Mouse (Mus musculus) forebrain, embryonic 14.5 days (tissue): ENCODE measurements at regions not wholly inside any gene's neighbourhood (a gene's known extent, or its start where the extent isn't known, plus 50 kb on each side); places are given as distances from the start of the nearest gene placed in this dataset.

Source experiments
- ATAC-seq: fragments of 200-750 bp; cut with Nextera tagmentation; 2 replicates; pipeline ENCODE4 v1.8.0; 2017; ENCODE audit warnings: mild to moderate bottlenecking, moderate library complexity
- DNase-seq: peaks from one replicate; pipeline ENCODE4 v3.0.0-alpha.2; 2015; ENCODE audit warnings: low spot score
- H3K27ac ChIP-seq: fragments of 300-500 bp; sonication (generic); 2 replicates; pipeline ENCODE4 v1.5.1; 2014; ENCODE audit warnings: low read depth, mild to moderate bottlenecking, control low read depth, low read length, moderate library complexity
- H3K27me3 ChIP-seq: fragments of 300-500 bp; sonication (generic); replicated peaks from 2 replicates; pipeline ENCODE4 v1.6.1; 2014; ENCODE audit warnings: low read length, control low read depth, mixed read lengths; ENCODE audit not compliant: control insufficient read depth, insufficient read depth
- H3K36me3 ChIP-seq: fragments of 300-500 bp; sonication (generic); 2 replicates; pipeline ENCODE4 v1.6.1; 2014; ENCODE audit warnings: low read length, control low read depth; ENCODE audit not compliant: control insufficient read depth, insufficient read depth
- H3K4me1 ChIP-seq: fragments of 300-500 bp; sonication (generic); 2 replicates; pipeline ENCODE4 v1.6.1; 2014; ENCODE audit warnings: antibody characterized with exemption, low read length, control low read depth; ENCODE audit not compliant: control insufficient read depth, insufficient read depth
- H3K4me2 ChIP-seq: fragments of 300-500 bp; sonication (generic); 2 replicates; pipeline ENCODE4 v1.6.1; 2014; ENCODE audit warnings: mild to moderate bottlenecking, control low read depth, low read length
- H3K4me3 ChIP-seq: fragments of 300-500 bp; sonication (generic); 2 replicates; pipeline ENCODE4 v1.5.1; 2014; ENCODE audit warnings: low read depth, low read length, control low read depth
- H3K9ac ChIP-seq: fragments of 300-500 bp; sonication (generic); 2 replicates; pipeline ENCODE4 v1.6.1; 2014; ENCODE audit warnings: mild to moderate bottlenecking, low read length, control low read depth, moderate library complexity
- H3K9me3 ChIP-seq: fragments of 300-500 bp; sonication (generic); replicated peaks from 2 replicates; pipeline ENCODE4 v1.6.1; 2016; ENCODE audit warnings: low read length, control low read depth, mixed read lengths; ENCODE audit not compliant: control insufficient read depth
- WGBS: fragments of 180-500 bp; shearing (Covaris S2); extraction: QIAGEN DNeasy Blood & Tissue Kit; methylation state at CpG from one replicate; pipeline ENCODE4 v1.1.7; 2014; 5-methylcytosine and 5-hydroxymethylcytosine counted together

DNA sequence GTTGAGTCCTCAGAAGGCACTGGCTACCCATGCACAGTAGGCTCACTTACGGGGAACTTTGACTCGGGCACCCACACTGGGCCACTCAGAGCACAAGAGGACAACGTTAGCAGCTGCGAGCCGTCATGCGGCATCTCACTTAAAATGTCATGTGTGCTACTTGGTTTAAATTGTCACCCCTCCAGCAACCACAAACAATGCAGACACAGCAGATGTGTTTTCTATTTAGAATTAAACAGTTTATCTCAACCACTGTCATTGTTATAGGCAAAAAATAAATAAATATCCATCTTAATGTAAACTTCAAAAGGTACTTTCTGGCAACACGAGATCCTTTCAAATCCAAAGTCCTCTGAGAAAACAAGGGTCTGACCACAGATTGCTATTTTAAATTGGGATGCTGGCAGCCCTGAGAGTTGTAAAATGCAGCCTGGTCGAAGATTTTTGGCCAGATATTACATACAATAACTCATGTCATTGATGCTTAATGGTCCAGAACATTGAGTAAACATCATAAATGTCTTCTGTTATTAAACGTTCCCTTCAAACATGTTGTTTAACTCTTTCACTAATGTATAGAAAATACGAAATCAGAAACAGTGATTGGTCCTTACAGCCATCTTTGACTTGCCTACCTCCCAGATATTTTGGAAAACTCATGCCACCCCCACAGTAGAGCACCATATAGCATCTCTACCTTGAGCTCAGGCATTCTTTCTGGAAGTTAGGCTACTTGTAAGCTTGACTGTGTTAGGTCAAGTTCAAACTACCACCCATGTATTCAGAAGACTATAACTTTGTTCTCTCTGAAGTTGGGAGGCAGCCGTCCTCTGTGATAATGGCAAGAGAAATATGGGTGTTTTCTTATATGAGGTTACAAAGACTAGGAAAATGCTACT, 232.8 kb upstream of the Tcf21 start:
- no peak overlapping the region for H3K4me2 ChIP-seq
- ATAC-seq (no peak), DNase-seq (no peak)
- WGBS = 87% methylated on average over 11 of the region's 11 CpGs
- no peaks in the 10 kb centered on the region for H3K27me3 ChIP-seq
- no peak overlapping the region for H3K4me3 ChIP-seq
- no peaks in the 10 kb centered on the region for H3K36me3 ChIP-seq
- no peaks in the 10 kb centered on the region for H3K9me3 ChIP-seq
- H3K27ac ChIP-seq = no peak overlapping the region
- H3K4me1 ChIP-seq = no peaks in the 10 kb centered on the region
- no peak overlapping the region for H3K9ac ChIP-seq

DNA sequence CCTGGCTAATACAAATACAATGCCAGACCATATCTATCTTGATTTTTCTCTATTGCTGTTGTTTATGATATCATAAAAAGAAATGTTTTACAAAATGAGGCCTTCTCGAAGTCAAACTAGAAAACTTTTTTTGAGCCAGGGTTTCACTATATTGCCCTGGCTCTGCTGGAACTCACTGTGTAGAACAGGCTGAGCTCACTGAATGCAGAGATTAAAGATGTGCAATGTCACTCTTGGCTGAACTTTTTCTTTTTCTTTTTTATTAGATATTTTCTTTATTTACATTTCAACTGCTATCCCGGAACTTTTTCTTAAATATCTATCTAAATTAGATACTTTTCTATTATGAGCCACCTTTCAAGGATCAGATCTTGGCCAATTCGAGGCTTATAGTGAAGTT, 224.5 kb upstream of the Tcf21 start:
- H3K36me3 ChIP-seq = no peaks in the 10 kb centered on the region
- H3K27me3 ChIP-seq = no peaks in the 10 kb centered on the region
- DNase-seq (no peak), ATAC-seq (no peak)
- H3K9me3 ChIP-seq = no peaks in the 10 kb centered on the region
- WGBS = 82% methylated on average over 3 of the region's 3 CpGs
- no peak overlapping the region for H3K4me2 ChIP-seq
- H3K4me1 ChIP-seq = no peaks in the 10 kb centered on the region
- no peak overlapping the region for H3K27ac ChIP-seq
- no peak overlapping the region for H3K4me3 ChIP-seq
- no peak overlapping the region for H3K9ac ChIP-seq

DNA sequence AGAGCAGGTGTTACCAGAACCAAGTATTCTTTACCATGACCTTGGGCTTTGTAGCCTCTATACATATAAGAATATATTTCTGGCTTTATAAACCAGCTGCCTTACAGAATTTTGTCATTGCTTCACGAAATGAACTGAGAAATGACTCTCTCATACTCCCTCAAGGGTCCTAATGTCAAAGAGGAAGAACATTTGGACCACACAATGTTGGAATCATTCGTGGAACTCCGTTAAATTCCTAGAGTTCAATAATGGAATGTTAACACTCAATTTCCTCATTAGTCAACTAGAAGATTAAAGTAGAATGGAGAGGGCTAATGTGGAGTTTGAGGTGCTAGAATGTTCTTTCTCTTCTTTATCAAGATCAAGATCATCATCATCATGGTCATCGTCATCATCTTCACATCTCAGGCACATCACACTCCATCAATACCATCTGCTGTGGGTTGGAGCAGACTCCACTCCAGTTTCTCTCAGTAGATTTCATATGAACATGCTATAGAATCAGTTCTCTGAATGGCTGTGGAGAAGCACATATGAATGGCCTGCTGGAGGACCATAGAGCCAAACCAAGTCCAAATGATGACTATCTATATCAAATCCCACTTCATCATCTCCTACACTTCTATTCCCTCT, 211.6 kb upstream of the Tcf21 start:
- WGBS = 80% methylated on average over 4 of the region's 4 CpGs
- Histone ChIP-seq H3K9me3 (no peaks in the 10 kb centered on the region), H3K4me2 (no peak overlapping the region), H3K36me3 (no peaks in the 10 kb centered on the region), H3K9ac (no peak overlapping the region), H3K27ac (no peak overlapping the region), H3K27me3 (no peaks in the 10 kb centered on the region), H3K4me3 (no peak overlapping the region), H3K4me1 (no peaks in the 10 kb centered on the region)
- DNase-seq (no peak), ATAC-seq (no peak)

DNA sequence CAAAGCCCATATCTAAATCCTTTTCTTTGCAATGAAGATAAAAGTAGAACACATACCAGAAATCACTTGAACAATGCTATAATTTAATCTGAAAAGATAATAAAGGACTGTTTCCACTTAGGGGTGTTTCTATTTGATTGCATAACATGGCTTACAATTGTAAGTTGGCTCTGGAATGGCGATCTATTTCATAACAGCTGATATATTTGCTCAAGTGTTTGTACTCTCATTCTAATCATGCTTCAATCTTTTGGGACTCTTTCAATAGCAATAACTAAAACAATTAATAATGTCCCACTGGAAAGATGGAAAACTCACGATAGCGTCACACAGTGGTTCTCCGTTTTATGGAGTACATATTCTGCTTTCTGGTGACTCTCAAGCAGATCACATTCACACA, 208.0 kb upstream of the Tcf21 start:
- Histone ChIP-seq H3K36me3 (no peaks in the 10 kb centered on the region), H3K4me2 (no peak overlapping the region), H3K4me1 (no peaks in the 10 kb centered on the region), H3K9me3 (no peaks in the 10 kb centered on the region), H3K4me3 (no peak overlapping the region), H3K27me3 (no peaks in the 10 kb centered on the region), H3K27ac (no peak overlapping the region), H3K9ac (no peak overlapping the region)
- no peak for DNase-seq
- ATAC-seq = no peak
- 89% methylated on average over 4 of the region's 4 CpGs for WGBS

DNA sequence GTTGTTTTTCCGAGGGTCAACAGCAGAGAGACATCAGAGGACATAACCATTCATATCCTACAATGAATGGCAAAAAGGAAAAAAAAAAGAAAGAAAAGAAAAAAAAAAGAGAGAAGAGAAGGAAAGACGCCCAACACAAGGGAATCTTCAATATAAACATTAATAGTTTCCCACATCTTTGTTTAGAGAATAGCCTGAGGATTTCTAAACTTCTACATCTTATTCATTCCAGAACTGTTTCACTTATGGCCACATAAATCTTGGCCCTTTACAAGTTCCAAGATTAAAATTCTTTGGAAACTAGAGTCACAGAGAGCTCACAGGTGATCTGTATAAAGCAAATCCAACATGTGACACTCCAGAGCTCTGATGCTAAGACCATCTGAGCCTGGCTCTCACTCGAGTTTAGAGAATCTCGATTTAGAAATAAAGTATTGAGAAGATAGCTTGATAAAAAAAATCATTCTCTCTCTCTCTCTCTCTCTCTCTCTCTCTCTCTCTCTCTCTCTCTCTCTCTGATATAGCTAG, 197.2 kb upstream of the Tcf21 start:
- ATAC-seq = no peak
- no peak overlapping the region for H3K9ac ChIP-seq
- H3K27ac ChIP-seq = no peak overlapping the region
- no peak overlapping the region for H3K4me2 ChIP-seq
- no peak for DNase-seq
- 70% methylated on average over 4 of the region's 4 CpGs for WGBS
- no peaks in the 10 kb centered on the region for H3K36me3 ChIP-seq
- no peaks in the 10 kb centered on the region for H3K27me3 ChIP-seq
- no peak overlapping the region for H3K4me3 ChIP-seq
- H3K4me1 ChIP-seq = no peaks in the 10 kb centered on the region
- H3K9me3 ChIP-seq = no peaks in the 10 kb centered on the region

DNA sequence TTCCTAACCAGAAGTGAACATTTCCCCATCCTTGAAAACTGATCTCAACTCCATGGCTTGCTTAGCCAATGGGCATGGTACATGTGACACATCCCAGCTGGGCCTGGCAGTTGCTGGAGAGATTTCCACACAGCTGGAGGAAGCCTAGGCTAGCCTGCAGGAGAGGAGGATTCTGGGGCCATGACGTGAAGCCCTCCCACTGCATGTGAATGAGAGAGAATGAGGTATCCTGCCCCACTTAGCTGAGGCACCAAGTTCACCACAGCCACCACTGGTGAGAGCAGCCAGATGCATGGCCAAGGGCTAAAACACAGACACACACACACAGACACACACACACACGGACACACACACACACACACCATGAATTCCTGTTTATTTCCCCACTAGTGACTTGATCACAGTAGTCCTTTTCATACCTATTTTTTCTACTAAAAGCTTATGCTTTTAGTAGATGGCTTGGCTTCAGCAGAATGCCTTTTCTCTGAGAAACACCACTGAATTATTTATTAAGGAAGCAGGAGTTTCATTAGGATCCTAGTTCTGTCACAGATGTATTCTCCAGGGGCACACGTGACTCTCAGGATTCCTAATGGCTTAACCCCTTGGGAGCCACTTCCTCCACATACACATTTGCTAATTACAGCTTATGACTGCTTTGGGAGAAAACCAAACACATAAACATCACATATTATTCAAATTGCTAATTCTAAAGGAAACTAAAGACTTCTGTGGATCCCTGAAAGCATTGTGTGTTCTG, 196.1 kb upstream of the Tcf21 start:
- Histone ChIP-seq H3K4me1 (no peaks in the 10 kb centered on the region), H3K4me3 (no peak overlapping the region), H3K9me3 (no peaks in the 10 kb centered on the region), H3K36me3 (no peaks in the 10 kb centered on the region), H3K4me2 (no peak overlapping the region), H3K9ac (no peak overlapping the region), H3K27me3 (no peaks in the 10 kb centered on the region), H3K27ac (no peak overlapping the region; the same call in 1 of the 2 replicates)
- peak; percentile 58 for DNase-seq
- ATAC-seq = peak; percentile 61
- WGBS = 38% methylated on average over 3 of the region's 3 CpGs

DNA sequence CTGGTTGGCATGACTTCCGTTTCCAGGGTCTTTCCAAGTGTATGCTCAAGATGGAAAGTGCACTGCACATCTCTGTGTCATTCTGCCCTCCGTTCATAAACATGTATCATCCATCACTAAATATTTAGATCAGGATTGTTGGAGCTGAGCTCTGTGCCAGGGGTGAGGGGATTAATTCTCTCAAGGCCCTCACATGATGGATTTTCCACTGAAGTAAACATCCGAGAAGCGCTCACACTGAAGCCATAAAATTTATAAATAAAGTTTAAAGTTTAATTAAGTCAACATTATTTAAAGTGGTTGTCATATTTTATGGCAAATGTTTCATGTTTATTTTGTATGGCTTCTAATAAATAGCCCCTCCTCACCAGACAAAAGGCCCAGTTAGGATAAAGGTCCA, 190.7 kb upstream of the Tcf21 start:
- WGBS = 84% methylated on average over 4 of the region's 4 CpGs
- ATAC-seq = no peak
- no peak for DNase-seq

DNA sequence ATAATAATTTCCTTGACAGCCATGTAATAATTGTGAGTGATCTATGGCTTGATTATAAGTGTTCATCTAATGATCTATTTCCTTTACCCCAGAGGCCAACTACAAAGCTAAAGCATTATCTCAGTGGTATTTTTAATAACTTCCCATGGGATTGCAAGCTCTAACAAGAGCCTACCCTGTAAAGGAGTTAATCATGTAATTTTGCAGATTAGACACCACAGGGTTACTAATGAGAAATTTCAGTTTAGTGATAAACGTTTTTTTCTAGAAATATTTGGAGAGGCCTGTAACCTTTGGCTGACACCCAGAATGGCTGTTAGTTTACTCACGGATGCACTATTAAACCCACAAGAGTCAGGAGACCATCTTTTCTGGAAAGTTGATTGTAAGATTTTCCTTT, 190.2 kb upstream of the Tcf21 start:
- Histone ChIP-seq H3K36me3 (no peaks in the 10 kb centered on the region), H3K4me3 (no peak overlapping the region), H3K9me3 (no peaks in the 10 kb centered on the region), H3K27me3 (no peaks in the 10 kb centered on the region), H3K9ac (no peak overlapping the region), H3K27ac (no peak overlapping the region), H3K4me2 (no peak overlapping the region), H3K4me1 (no peaks in the 10 kb centered on the region)
- WGBS = 57% methylated on average over 2 of the region's 2 CpGs
- no peak for ATAC-seq
- DNase-seq = no peak

More for the DNA sequence above, 190.7 kb upstream of the Tcf21 start:
- H3K4me1 ChIP-seq = no peaks in the 10 kb centered on the region
- no peak overlapping the region for H3K9ac ChIP-seq
- no peak overlapping the region for H3K4me3 ChIP-seq
- no peaks in the 10 kb centered on the region for H3K36me3 ChIP-seq
- no peaks in the 10 kb centered on the region for H3K27me3 ChIP-seq
- no peak overlapping the region for H3K4me2 ChIP-seq
- no peaks in the 10 kb centered on the region for H3K9me3 ChIP-seq
- H3K27ac ChIP-seq = no peak overlapping the region
